Mouse (Mus musculus) splenic B cell, adult 2 months (primary cell): ENCODE results near the gene Prmt3.

Source experiments
- DNase-seq: peaks from one replicate; pipeline ENCODE4 v3.0.0-alpha.2; 2011; ENCODE audit warnings: low read depth, low spot score
- H3K27me3 ChIP-seq: 2 replicates; pipeline ENCODE4 v1.6.1; 2012; ENCODE audit warnings: mild to moderate bottlenecking, low read length, moderate library complexity, mixed read lengths; ENCODE audit not compliant: control insufficient read depth, poor library complexity, insufficient read depth, severe bottlenecking
- H3K36me3 ChIP-seq: 2 replicates; pipeline ENCODE4 v1.6.1; 2012; ENCODE audit warnings: mild to moderate bottlenecking, low read length, moderate library complexity, mixed read lengths; ENCODE audit not compliant: control insufficient read depth, poor library complexity, insufficient read depth, severe bottlenecking

The Prmt3 gene

DNA sequence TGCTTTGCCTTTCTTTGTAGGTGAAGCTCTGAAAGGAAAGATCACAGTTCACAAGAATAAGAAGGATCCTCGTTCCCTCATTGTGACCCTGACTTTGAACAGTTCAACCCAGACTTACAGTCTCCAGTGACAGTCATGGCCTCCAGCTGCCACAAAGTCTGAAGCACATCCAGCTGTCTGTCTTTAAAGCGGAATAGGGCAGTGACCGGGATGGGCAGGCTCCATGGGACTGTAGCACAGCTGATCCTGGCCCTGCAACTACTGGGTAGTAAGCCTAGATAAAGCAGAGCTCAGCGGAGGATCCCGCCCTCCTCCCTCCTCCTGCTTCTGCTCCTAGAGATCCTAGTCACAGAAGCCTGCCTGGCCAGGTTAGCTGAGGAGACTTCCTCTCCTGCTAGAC is 79.2 kb downstream of the Prmt3 start:
- no peaks in the 10 kb centered on the region for H3K27me3 ChIP-seq
- no peak for DNase-seq
- H3K36me3 ChIP-seq, result peaks cover 7% of the 10 kb centered on the region

DNA sequence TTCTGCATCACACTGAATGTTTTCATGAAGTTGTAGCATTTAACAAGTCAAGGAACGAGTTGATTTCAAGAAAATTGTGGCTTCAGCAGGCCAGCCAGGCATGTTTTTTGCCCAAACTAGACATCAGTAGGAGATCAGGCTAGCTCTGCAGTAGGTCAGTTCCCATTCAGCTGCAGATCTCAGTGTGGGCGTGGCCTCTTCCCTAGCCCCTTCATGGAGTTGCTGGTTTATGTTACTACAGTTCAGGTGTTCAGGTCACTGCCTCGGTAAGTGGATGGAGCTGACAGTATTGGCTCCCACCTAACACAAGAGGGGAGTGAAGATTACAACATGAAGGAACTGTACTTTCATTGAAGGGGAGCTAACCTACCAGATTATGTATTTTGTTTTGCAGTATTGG is 80.1 kb downstream of the Prmt3 start:
- no peak for DNase-seq
- H3K36me3 ChIP-seq, result peaks cover 7% of the 10 kb centered on the region
- no peaks in the 10 kb centered on the region for H3K27me3 ChIP-seq

DNA sequence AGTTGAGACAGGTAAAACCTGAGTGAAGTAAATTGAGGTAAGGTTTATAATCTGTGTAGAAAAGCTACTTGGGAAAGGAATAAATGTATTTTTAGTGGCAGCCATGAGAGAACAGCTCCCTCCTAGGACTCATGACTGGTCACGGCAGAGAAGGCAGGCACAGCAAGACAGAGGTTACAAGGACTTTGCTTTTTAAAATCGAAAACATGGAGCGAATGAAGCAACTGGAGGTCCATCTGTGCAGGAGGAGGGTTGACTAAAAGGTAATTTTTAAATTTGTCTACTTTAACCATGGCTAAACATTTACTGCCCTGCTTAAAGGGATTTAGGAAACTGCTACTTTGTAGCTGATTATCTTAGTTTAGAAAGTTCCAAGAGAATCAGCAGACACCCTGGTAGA is 81.7 kb downstream of the Prmt3 start:
- Histone ChIP-seq H3K27me3 (no peaks in the 10 kb centered on the region), H3K36me3 (peaks cover 7% of the 10 kb centered on the region)
- DNase-seq, result no peak

GRCm38 (mm10) chr7:49861196-49861595 is 83.0 kb downstream of the Prmt3 start:
- no peak for DNase-seq
- Histone ChIP-seq H3K27me3 (no peaks in the 10 kb centered on the region), H3K36me3 (peaks cover 5% of the 10 kb centered on the region)

- H3K36me3 ChIP-seq, result peaks cover 3% of the 10 kb centered on the region
- H3K27me3 ChIP-seq, result no peaks in the 10 kb centered on the region
- no peak for DNase-seq
Measured at GRCm38 (mm10) chr7:49863753-49864152, 85.6 kb downstream of the Prmt3 start.

- Histone ChIP-seq H3K27me3 (no peaks in the 10 kb centered on the region), H3K36me3 (no peaks in the 10 kb centered on the region)
- no peak for DNase-seq
Measured at GRCm38 (mm10) chr7:49869656-49870055, 91.5 kb downstream of the Prmt3 start.

GRCm38 (mm10) chr7:49870276-49870675 is 92.1 kb downstream of the Prmt3 start:
- H3K27me3 ChIP-seq, result no peaks in the 10 kb centered on the region
- no peaks in the 10 kb centered on the region for H3K36me3 ChIP-seq
- DNase-seq, result no peak

- Histone ChIP-seq H3K27me3 (no peaks in the 10 kb centered on the region), H3K36me3 (no peaks in the 10 kb centered on the region)
- DNase-seq, result no peak
Measured at GRCm38 (mm10) chr7:49877307-49877706, 99.2 kb downstream of the Prmt3 start.

DNA sequence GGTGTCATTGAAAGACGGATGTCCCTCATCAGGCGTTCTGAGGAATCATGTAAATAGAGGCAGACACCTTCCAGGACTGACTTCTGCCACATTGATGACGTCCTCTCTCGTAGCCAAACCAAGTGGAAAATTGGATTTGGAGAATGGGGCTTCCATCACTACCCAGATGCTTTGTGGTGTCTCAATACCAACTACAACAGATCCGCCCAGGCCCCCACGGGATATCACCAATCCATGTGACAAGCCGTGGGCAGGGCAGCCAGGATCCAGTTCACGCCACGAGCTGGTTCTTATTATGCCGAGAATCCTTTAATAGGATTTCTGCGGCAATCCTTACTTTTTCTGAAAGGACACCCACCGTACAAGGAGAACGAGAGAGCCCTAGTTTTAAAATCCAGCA is 100.9 kb downstream of the Prmt3 start:
- Histone ChIP-seq H3K27me3 (no peaks in the 10 kb centered on the region), H3K36me3 (no peaks in the 10 kb centered on the region)
- DNase-seq, result no peak

GRCm38 (mm10) chr7:49879998-49880707 is 102.0 kb downstream of the Prmt3 start:
- Histone ChIP-seq H3K36me3 (no peaks in the 10 kb centered on the region), H3K27me3 (no peaks in the 10 kb centered on the region)
- no peak for DNase-seq

DNA sequence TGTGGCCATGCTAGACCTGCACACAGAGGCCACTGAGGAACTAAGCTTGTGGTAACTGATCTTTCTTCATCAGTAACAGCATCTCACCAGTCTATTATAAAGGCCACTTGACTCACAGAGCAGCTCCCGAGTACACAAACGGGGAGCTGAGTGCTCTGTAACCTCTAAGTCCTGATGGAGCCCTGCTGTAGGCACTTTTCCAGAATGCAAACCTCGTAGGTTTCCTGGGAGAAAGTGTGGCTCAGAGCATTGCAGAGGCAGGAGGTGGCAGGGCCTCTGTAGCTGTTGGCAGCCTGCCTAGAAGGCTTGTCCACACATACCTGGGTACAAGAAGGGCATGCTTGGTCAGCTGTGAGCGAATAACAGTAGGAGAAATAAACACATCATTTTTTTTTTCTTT is 104.1 kb downstream of the Prmt3 start:
- H3K27me3 ChIP-seq, result no peaks in the 10 kb centered on the region
- DNase-seq, result no peak
- H3K36me3 ChIP-seq, result no peaks in the 10 kb centered on the region

DNA sequence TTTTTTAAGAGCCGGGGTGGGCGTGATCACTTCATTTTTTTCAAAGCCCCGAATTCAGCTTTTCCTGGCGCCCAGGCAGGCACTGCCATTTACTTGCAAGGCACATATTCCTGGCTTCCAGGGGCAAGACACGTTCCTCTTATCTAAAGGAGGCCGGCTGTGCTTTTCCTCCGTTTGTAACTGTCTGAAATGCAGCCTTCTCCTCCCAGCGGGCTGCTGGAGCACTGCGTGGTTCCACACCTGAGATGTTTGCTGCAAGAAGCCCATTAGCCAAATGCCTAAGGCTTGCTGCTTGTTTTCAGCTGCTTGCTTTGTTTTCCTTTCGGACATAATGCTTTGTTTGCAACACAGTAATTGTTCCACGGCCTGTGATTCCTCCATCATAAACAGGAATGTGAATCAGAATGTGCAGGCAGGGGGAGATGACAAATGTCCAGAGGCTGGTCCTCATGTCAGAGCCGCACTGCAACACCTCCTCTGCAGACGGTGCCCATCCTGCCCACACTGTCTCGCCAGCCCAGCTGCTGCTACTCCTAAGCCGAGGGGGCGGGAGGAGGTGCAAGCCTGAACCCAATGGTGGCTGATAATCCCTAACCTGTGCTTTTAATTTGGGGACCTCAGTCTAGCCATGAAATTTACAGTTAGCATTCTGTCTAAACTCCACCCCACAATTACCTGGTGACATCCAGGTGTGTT is 104.7 kb downstream of the Prmt3 start:
- H3K36me3 ChIP-seq, result no peaks in the 10 kb centered on the region
- no peak for DNase-seq
- no peaks in the 10 kb centered on the region for H3K27me3 ChIP-seq

DNA sequence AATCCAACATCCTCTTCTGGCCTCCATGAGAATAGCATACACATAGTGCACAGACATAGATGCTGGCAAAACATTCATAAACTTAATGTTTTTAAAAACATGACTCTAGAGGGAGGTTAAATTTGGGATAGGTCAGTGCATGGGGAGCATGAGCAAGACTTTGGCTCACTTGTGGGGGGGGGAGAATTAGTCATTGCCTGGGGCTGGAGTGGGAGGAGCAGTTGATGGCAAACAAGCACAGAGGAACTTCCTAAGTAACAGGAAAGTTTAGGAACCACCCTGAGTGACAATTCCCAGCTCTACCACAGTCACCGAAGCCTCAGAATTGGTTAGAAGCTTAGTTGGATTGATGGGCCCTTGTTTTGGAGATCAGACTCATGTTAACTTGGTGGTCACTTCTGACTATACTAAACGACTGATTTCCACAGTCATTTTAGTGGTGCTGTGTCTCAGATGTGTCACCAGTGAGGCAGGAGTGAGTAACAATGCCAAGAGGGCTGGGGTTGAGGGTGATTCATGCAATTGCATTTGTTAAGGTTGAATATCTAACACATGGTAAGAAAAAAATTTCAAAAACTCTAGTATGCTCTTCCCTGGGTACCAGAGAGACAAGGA is 109.7 kb downstream of the Prmt3 start:
- H3K27me3 ChIP-seq, result no peaks in the 10 kb centered on the region
- DNase-seq, result no peak

DNA sequence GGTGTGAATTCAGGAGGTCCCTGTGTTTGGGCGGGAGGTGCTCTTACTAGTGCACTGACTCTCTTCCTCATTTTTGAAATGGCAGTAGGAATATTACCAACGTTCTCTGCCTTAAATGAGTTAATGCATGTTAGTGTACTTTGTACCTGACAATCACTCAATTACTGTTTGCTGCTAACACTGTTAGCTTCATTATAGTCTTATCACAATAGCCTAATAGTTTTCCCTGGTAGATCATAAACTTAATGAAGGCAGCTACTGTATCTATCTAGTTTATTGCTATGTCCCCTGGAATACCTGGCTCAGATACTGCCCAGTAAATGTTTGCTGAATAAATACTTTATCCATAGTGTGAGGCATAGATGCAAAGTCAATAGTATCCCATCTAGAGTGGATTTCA is 116.6 kb downstream of the Prmt3 start:
- no peak for DNase-seq
- H3K36me3 ChIP-seq, result no peaks in the 10 kb centered on the region

More for the DNA sequence above, 109.7 kb downstream of the Prmt3 start:
- no peaks in the 10 kb centered on the region for H3K36me3 ChIP-seq

GRCm38 (mm10) chr7:49895296-49895695 is 117.2 kb downstream of the Prmt3 start:
- no peak for DNase-seq
- H3K36me3 ChIP-seq, result no peaks in the 10 kb centered on the region
- H3K27me3 ChIP-seq, result no peaks in the 10 kb centered on the region

More for the DNA sequence above, 116.6 kb downstream of the Prmt3 start:
- no peaks in the 10 kb centered on the region for H3K27me3 ChIP-seq
